Mouse (Mus musculus) ES-E14 (cell line): ENCODE data around the gene Frem1.

Experiments used
- HCFC1 ChIP-seq: IDR thresholded peaks from 2 replicates; pipeline ENCODE4 v1.6.1; 2012; ENCODE audit warnings: low read length, inconsistent platforms, borderline replicate concordance; ENCODE audit not compliant: insufficient read depth
- MAFK ChIP-seq: IDR thresholded peaks from 2 replicates; pipeline ENCODE4 v1.6.1; 2014; ENCODE audit warnings: mild to moderate bottlenecking, low read depth, low read length, inconsistent platforms; ENCODE audit not compliant: insufficient read depth
- ZC3H11A ChIP-seq: IDR thresholded peaks from 2 replicates; pipeline ENCODE4 v1.6.1; 2012; ENCODE audit warnings: low read depth, mild to moderate bottlenecking, inconsistent platforms, low read length, borderline replicate concordance
- ZNF384 ChIP-seq: IDR thresholded peaks from 2 replicates; pipeline ENCODE4 v1.6.1; 2012; ENCODE audit warnings: low read depth, low read length, inconsistent platforms

GRCm38 (mm10) chr4:82961024-82961423 lies 91.1 kb downstream of the Frem1 start:
- TF ChIP-seq ZC3H11A: no peak
- no peak for TF ChIP-seq HCFC1
- no peak for TF ChIP-seq MAFK
- TF ChIP-seq ZNF384: no peak
